Mouse (Mus musculus): ENCODE measurements around the gene Maml2. TPM values are rescaled to one million over a fixed set of nuclear protein-coding genes. Genes with fewer than 3 reads are reported as not detected.

Maml2 gene
- total RNA-seq, 1 experiment from 2014 or later = 4.8 TPM

- no peak for ATAC-seq (replicated peaks; ENCODE audit: insufficient number of reproducible peaks, low FRiP score, low TSS enrichment, poor library complexity, severe bottlenecking)
These were observed 181.5 kb downstream of the Maml2 start for GRCm38 (mm10) chr9:13479275-13479674.

DNA sequence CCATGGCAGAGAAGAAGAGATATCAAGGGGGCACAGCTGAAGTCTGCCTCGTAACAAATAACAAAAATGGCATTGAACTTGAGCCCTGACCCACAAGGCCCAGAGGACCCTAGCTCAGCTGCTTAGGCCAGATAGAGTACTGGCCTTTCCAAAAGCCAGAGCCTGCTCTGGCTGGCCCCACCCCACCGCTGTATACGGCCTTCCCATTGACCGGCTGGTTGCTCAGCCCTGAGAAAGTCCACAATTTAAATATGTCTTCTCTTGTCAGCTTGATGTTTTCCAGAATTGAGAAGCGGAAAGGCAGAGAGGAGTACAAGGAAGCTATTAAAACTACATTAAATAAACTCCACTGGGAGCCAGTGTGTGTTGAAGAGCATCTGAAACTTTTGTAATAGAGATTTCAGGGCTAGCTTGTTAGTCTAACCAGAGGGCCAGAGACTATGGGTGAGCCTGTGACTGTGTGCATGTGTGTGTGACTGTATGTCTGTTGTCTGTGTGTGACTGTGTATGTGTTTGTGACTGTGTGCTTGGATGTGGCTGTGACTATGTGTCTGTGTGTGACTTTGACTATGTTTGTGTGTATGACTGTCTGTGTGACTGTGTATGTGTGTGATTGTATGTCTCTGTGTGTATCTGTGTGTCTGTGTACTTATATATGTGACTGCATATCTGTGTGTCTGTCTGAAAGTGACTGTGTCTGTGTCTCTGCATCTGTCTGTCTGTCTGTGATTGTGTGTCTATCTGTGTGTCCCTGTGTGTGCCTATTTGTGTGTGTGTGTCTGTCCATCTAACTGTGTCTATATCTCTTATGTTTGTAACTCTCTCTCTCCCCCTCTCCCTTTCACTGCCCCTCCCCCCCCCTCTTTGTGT lies 185.7 kb downstream of the Maml2 start:
- no peak for ATAC-seq (replicated peaks; ENCODE audit: insufficient number of reproducible peaks, low FRiP score, low TSS enrichment, poor library complexity, severe bottlenecking)

DNA sequence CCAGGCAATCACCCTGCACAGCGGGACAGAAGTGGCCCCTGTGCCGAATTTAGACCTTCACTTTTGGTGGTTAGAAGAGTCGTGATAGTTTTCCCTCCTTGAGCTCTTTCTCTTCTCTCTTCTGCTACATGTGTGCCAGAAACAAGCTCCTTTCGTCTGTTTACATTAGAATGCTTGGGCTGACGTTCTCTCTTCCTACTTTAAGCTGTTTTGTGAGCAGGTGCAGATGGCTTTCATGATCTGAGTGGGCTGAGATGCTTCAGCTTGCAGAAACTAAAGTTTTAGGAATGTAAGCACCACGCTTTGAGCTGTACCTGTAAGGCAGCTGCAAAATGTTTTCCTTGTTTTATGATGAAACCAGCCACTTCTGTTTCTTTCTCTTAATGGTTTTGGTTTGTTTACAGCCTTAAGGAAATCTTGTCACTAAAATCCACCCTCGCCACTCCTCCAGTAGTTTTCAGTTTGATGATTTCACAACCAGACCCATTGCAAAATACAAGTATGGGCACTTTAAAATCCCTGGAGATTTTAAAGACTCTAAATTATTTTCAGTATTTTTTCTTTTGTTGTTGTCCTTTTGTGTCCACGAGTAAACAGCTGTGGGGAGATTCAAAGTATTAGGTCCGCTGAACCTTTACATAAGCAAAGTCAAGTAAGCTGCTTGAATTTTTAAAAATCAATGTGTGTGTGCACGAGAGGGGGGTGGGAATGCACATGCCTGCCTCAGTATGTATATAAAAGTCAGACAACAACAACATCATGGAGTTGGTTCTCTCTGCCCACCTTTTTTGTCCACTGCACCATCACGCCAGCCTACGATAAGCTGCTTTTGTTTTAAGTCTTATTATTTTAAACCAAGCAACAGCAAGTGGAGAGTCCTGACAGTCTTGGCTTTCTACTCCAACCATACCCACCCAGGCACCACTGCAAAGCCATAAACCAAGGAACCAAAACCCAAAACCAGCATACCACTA lies 186.8 kb downstream of the Maml2 start:
- ATAC-seq (replicated peaks; ENCODE audit: insufficient number of reproducible peaks, low FRiP score, low TSS enrichment, poor library complexity, severe bottlenecking) = no peak

DNA sequence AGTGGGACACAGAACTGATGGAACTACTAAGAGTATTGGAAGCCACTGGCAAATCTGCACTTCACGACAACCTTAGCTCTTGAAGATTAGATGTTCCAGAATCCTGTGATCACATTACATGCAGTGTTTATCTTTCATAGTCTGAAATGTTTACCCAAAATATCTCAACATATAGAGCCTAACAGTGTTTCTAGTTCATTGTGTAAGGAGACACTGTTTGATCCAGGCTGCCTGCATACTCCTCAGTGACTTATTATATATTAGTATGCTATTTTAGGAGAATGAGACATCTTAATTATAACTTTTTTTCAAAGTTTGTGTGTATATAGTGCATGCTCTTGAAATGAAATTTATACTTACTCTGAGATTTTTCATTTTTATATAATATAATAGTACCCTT lies 188.2 kb downstream of the Maml2 start:
- ATAC-seq (replicated peaks; ENCODE audit: insufficient number of reproducible peaks, low FRiP score, low TSS enrichment, poor library complexity, severe bottlenecking) = no peak

DNA sequence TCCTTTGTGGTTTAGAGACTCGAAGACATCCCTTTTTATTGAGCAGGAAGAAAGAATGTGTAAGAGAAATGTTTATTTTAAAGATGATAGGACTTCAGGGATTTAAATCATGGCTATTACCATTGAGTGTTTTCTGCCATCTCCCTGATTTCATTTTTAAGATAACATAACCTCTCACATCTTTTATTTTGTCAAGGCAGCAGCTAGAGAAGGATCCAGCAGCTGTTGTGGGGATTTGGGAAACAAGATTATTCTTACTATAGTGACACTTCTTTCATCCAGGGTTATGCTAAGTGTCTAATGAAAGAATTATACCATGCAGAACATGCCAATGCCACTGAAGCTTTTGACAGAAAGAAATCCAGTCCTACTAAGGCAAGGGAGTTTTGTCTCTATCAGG lies 193.3 kb downstream of the Maml2 start:
- no peak for ATAC-seq (replicated peaks; ENCODE audit: insufficient number of reproducible peaks, low FRiP score, low TSS enrichment, poor library complexity, severe bottlenecking)

- no peak for ATAC-seq (replicated peaks; ENCODE audit: insufficient number of reproducible peaks, low FRiP score, low TSS enrichment, poor library complexity, severe bottlenecking)
These were observed 194.3 kb downstream of the Maml2 start for GRCm38 (mm10) chr9:13491854-13492620.

DNA sequence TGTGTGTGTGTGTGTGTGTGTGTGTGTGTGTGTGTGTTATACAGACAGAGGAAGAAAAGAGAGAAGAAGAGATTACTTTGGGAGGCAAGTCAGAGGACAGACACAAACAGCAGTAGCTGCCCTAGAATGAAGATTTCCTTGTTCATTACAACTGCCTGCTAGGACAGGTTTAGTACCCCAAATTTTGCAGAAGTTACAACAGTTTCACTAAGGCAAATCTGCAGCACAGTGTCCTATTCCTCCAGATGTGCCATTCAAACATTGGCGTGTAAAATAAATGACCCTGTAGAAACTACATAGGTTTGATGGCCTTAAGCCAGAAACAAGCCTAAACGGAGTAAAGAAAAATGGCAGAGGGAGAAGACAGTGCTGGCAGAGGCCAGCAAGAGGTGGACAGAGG lies 195.1 kb downstream of the Maml2 start:
- no peak for ATAC-seq (replicated peaks; ENCODE audit: insufficient number of reproducible peaks, low FRiP score, low TSS enrichment, poor library complexity, severe bottlenecking)

DNA sequence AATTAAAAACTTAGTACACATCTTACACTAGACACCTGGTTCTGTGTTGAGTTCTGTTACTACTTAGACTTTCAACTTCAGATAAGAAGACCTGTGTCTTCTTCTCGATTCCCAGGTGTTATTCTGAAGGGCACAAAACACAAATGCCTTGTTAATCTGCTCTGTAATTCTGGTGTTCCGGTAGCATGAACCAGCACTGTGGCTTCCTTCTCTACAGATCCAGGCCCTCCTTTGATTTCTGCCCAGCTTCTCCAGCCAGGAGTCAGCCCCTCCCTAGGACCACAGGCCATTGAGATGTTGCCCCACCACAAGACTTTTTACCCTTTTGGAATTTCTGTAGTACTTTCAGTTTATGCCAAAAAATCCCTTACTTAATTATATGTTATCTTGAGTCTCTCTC lies 196.0 kb downstream of the Maml2 start:
- no peak for ATAC-seq (replicated peaks; ENCODE audit: insufficient number of reproducible peaks, low FRiP score, low TSS enrichment, poor library complexity, severe bottlenecking)

DNA sequence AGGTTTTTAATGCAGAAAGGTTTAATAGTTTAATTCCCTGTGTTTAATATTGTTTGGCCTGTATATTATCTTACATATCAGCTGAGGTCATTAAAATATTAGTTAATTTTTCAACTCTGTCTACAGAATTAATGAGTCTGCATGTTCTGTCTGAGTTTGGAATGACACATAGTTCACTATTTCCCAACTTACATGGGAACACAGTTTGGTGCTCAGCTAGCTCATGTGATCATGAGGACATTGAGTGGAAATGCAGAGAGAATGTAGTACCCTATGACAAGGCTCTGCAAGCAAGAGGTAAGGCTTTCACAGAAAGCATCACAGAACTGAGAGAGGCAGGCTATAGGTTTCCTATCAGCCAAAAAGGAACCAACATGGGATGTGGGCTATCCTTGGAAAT lies 197.8 kb downstream of the Maml2 start:
- ATAC-seq (replicated peaks; ENCODE audit: insufficient number of reproducible peaks, low FRiP score, low TSS enrichment, poor library complexity, severe bottlenecking) = no peak

DNA sequence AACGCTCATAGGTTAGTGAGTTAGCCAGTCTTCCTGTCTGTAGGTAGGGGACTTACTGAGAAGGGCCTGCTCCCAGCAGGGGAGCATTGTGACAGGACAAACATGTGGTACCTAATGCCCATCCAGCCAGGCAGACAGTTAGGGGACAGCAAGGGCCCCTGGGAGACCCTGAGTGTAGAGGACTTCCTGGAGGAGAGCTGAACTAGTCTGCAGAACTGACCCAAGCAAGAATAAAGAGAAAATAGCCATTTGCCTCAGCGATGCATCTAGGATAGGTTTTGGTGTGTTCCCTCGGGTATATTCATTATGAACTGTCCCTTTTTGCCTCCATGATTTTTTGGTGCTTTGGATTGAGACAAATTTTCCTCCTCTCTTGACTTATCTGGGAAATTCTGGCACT lies 199.3 kb downstream of the Maml2 start:
- no peak for ATAC-seq (replicated peaks; ENCODE audit: insufficient number of reproducible peaks, low FRiP score, low TSS enrichment, poor library complexity, severe bottlenecking)

GRCm38 (mm10) chr9:13497690-13498333 lies 200.1 kb downstream of the Maml2 start:
- ATAC-seq (replicated peaks; ENCODE audit: insufficient number of reproducible peaks, low FRiP score, low TSS enrichment, poor library complexity, severe bottlenecking) = no peak

GRCm38 (mm10) chr9:13500045-13500444 lies 202.3 kb downstream of the Maml2 start:
- no peak for ATAC-seq (replicated peaks; ENCODE audit: insufficient number of reproducible peaks, low FRiP score, low TSS enrichment, poor library complexity, severe bottlenecking)

GRCm38 (mm10) chr9:13505024-13505423 lies 207.3 kb downstream of the Maml2 start:
- no peak for ATAC-seq (replicated peaks; ENCODE audit: insufficient number of reproducible peaks, low FRiP score, low TSS enrichment, poor library complexity, severe bottlenecking)

DNA sequence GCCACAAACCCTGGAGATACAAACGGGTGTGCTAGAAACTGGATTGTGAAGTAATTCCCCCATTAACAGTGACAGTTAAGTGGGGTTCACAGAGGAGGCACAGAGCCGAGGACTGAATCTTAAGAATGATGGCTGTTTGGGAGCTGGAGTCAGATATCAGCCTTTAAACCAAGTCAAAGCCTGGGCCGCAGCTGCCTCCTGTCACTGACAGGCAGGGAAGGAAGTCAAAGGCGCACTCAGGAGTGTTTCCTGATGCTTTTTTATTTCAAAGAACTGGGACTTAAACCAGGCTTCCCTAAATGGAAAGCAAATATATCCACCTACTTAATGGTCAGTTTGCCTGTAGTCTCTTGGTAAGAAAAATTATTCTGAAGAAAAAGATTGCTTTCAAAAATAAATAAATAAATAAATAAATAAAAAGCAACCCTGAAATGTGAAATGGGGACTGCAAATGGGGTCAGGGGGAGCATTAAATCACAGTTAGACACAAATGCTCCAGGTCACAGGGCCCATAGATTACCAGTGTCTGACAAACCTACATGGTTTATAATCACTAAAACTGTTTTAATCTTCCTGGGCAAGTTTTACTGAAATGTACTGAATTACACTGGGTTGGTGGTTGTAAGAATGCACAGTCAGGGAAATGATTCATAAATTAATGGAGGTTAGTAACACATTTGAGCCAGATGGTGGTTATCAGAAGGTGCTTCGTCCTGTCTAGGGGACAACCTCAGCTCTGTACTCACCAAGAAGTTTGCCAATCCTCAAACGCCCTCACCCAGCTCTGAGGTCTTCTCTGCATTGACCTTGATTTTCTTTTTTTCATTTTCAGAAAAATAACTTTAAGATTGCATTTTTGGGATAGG lies 209.4 kb downstream of the Maml2 start:
- no peak for ATAC-seq (replicated peaks; ENCODE audit: insufficient number of reproducible peaks, low FRiP score, low TSS enrichment, poor library complexity, severe bottlenecking)

- no peak for ATAC-seq (replicated peaks; ENCODE audit: insufficient number of reproducible peaks, low FRiP score, low TSS enrichment, poor library complexity, severe bottlenecking)
These were observed 210.0 kb downstream of the Maml2 start for GRCm38 (mm10) chr9:13507822-13508188.

- ATAC-seq (replicated peaks; ENCODE audit: insufficient number of reproducible peaks, low FRiP score, low TSS enrichment, poor library complexity, severe bottlenecking) = no peak
These were observed 212.0 kb downstream of the Maml2 start for GRCm38 (mm10) chr9:13509751-13510150.

- no peak for ATAC-seq (replicated peaks; ENCODE audit: insufficient number of reproducible peaks, low FRiP score, low TSS enrichment, poor library complexity, severe bottlenecking)
These were observed 213.0 kb downstream of the Maml2 start for GRCm38 (mm10) chr9:13510621-13511369.
